Mouse (Mus musculus) layer of hippocampus, adult 11-12 months (tissue): ENCODE measurements around the gene Timp2.

Source experiments
- DNase-seq: peaks from one replicate; pipeline ENCODE4 v3.0.0; 2022; ENCODE audit warnings: low spot score

Timp2 gene

GRCm38 (mm10) chr11:118369251-118369650, 13.7 kb upstream of the Timp2 start:
- no peak for DNase-seq

- DNase-seq = no peak
These were observed 12.8 kb upstream of the Timp2 start for GRCm38 (mm10) chr11:118368330-118368729.

- DNase-seq = no peak
These were observed 11.0 kb upstream of the Timp2 start for GRCm38 (mm10) chr11:118366559-118366958.

GRCm38 (mm10) chr11:118366108-118366507, 10.6 kb upstream of the Timp2 start:
- DNase-seq = no peak

GRCm38 (mm10) chr11:118365171-118365570, 9.6 kb upstream of the Timp2 start:
- DNase-seq = no peak

- DNase-seq = no peak
These were observed 8.5 kb upstream of the Timp2 start for GRCm38 (mm10) chr11:118364021-118364420.

GRCm38 (mm10) chr11:118362971-118363518, 7.5 kb upstream of the Timp2 start:
- DNase-seq = peak; percentile 53

- no peak for DNase-seq
These were observed 7.0 kb upstream of the Timp2 start for GRCm38 (mm10) chr11:118362501-118362900.

GRCm38 (mm10) chr11:118360907-118361341, 5.4 kb upstream of the Timp2 start:
- DNase-seq = no peak

- DNase-seq = no peak
These were observed 5.0 kb upstream of the Timp2 start for GRCm38 (mm10) chr11:118360491-118360890.

GRCm38 (mm10) chr11:118355205-118355604, 335 bp downstream of the Timp2 start:
- DNase-seq = peak; percentile 89

GRCm38 (mm10) chr11:118354636-118355191, 826 bp downstream of the Timp2 start:
- DNase-seq = no peak

- DNase-seq = no peak
These were observed 6.0 kb downstream of the Timp2 start for GRCm38 (mm10) chr11:118349494-118349893.

GRCm38 (mm10) chr11:118348877-118349276, 6.7 kb downstream of the Timp2 start:
- peak; percentile 51 for DNase-seq

GRCm38 (mm10) chr11:118348419-118348818, 7.1 kb downstream of the Timp2 start:
- no peak for DNase-seq

GRCm38 (mm10) chr11:118347911-118348310, 7.6 kb downstream of the Timp2 start:
- DNase-seq = no peak

GRCm38 (mm10) chr11:118347391-118347790, 8.1 kb downstream of the Timp2 start:
- no peak for DNase-seq

- DNase-seq = no peak
These were observed 9.0 kb downstream of the Timp2 start for GRCm38 (mm10) chr11:118346395-118347096.

- DNase-seq = peak; percentile 55
These were observed 9.8 kb downstream of the Timp2 start for GRCm38 (mm10) chr11:118345693-118346092.

GRCm38 (mm10) chr11:118343629-118344028, 11.9 kb downstream of the Timp2 start:
- no peak for DNase-seq

GRCm38 (mm10) chr11:118342400-118342981, 13.0 kb downstream of the Timp2 start, which contains the start of gene Cep295nl:
Gene Cep295nl (minus strand): TSS chr11:118342500.
- DNase-seq = no peak

GRCm38 (mm10) chr11:118337491-118338168, 17.9 kb downstream of the Timp2 start:
- no peak for DNase-seq
